Mouse (Mus musculus): ENCODE results near the gene Mylip. TPM values are rescaled to one million over a fixed set of nuclear protein-coding genes. Genes with fewer than 3 reads are reported as not detected.

Gene Mylip
- total and polyA plus RNA-seq, 3 experiments, result 0.13 TPM; not detected in 2

GRCm38 (mm10) chr13:45422251-45422650 lies 32.7 kb downstream of the Mylip start:
- in situ Hi-C loops (cut with MboI; ENCODE audit: low pct_ligation_motif_present, low pct_unique_long_range_greater_than_20kb, low sequenced_read_pairs), result no loop called here
- Histone ChIP-seq H3K27ac (ENCODE audit: insufficient read depth, low read depth) (no peak overlapping the region), H3K4me3 (replicated peaks in 1 of 3; ENCODE audit: low read depth in 2 of 3, low read length in 2 of 3, poor library complexity in 1 of 3) (no peak overlapping the region), H3K27me3 (replicated peaks) (peaks cover 3% of the 10 kb centered on the region), H3K4me1 (ENCODE audit: control insufficient read depth in 1 of 2, insufficient read depth in 2 of 2) (peaks cover 4 to 15% of the 10 kb centered on the region in 2 experiments), H3K4me2 (ENCODE audit: insufficient read depth, low read depth, poor library complexity, severe bottlenecking) (no peak overlapping the region), H3K9me3 (replicated peaks; ENCODE audit: low read length) (no peaks in the 10 kb centered on the region), H3K9ac (ENCODE audit: insufficient read depth, low read depth) (no peak overlapping the region), H3K36me3 (replicated peaks in 1 of 2; ENCODE audit: control insufficient read depth in 1 of 2, insufficient read depth in 1 of 2, low read length in 1 of 2) (no peaks in the 10 kb centered on the region), H3K79me2 (replicated peaks; ENCODE audit: control insufficient read depth, extremely low read depth, insufficient read depth, poor library complexity, severe bottlenecking) (no peaks in the 10 kb centered on the region)
- DNase-seq (ENCODE audit: extremely low read depth), result no peak
- TF ChIP-seq POLR2AphosphoS2 (IDR thresholded peaks at IDR 0.05; ENCODE audit: low read depth, low read length) (no peak), SIN3A (IDR thresholded peaks at IDR 0.05; ENCODE audit: low read length) (no peak), ZC3H11A (IDR thresholded peaks at IDR 0.05; ENCODE audit: low read depth, low read length) (no peak), MXI1 (IDR thresholded peaks at IDR 0.05; ENCODE audit: low read depth, low read length) (no peak), IRF4 (IDR thresholded peaks at IDR 0.05; ENCODE audit: low read depth, low read length) (no peak), MYC (IDR thresholded peaks at IDR 0.05; ENCODE audit: low read depth, low read length) (no peak), UBTF (IDR thresholded peaks at IDR 0.05; ENCODE audit: low read depth, low read length) (no peak), GABPA (IDR thresholded peaks at IDR 0.05; ENCODE audit: insufficient replicate concordance, low read depth, low read length) (no peak), CHD1 (IDR thresholded peaks at IDR 0.05; ENCODE audit: low read depth, low read length) (no peak), HCFC1 (IDR thresholded peaks at IDR 0.05; ENCODE audit: low read depth, low read length) (no peak), USF1 (IDR thresholded peaks at IDR 0.05; ENCODE audit: low read depth, low read length) (no peak), TCF12 (IDR thresholded peaks at IDR 0.05; ENCODE audit: low read depth, low read length) (no peak), CTCF (conservative IDR thresholded peaks at IDR 0.05 in 1 of 2, IDR thresholded peaks at IDR 0.05 in 1 of 2; ENCODE audit: low read depth in 2 of 2, low read length in 2 of 2) (no peak), MAZ (IDR thresholded peaks at IDR 0.05; ENCODE audit: low read depth, low read length) (no peak), SMC3 (IDR thresholded peaks at IDR 0.05; ENCODE audit: low read depth, low read length) (no peak), E2F4 (IDR thresholded peaks at IDR 0.05; ENCODE audit: insufficient replicate concordance, low read depth, low read length) (no peak), MAX (IDR thresholded peaks at IDR 0.05; ENCODE audit: low read length) (no peak)
- dilution Hi-C loops (cut with MboI; ENCODE audit: extremely low pct_ligation_motif_present, extremely low pct_unique_long_range_greater_than_20kb, low sequenced_read_pairs), result no loop called here

- in situ Hi-C loops (cut with MboI; ENCODE audit: low pct_ligation_motif_present, low pct_unique_long_range_greater_than_20kb, low sequenced_read_pairs), result no loop called here
- no peak for TF ChIP-seq RAD21 (IDR thresholded peaks at IDR 0.05; ENCODE audit: low read depth, low read length)
- TF ChIP-seq ZMIZ1 (IDR thresholded peaks at IDR 0.05; ENCODE audit: low read depth, low read length), result no peak
- TF ChIP-seq EP300 (IDR thresholded peaks at IDR 0.05; ENCODE audit: low read length), result no peak
- no peak for TF ChIP-seq MYC (IDR thresholded peaks at IDR 0.05; ENCODE audit: low read depth, low read length)
- no peak for TF ChIP-seq NRF1 (IDR thresholded peaks at IDR 0.05; ENCODE audit: low read depth, low read length)
- no peak for TF ChIP-seq UBTF (IDR thresholded peaks at IDR 0.05; ENCODE audit: low read depth, low read length)
- TF ChIP-seq JUN (IDR thresholded peaks at IDR 0.05; ENCODE audit: insufficient read depth, low read depth, low read length), result no peak
- no peak for TF ChIP-seq CTCF (conservative IDR thresholded peaks at IDR 0.05 in 1 of 2, IDR thresholded peaks at IDR 0.05 in 1 of 2; ENCODE audit: low read depth in 2 of 2, low read length in 2 of 2)
- TF ChIP-seq USF2 (conservative IDR thresholded peaks at IDR 0.05; ENCODE audit: low read depth, low read length), result no peak
- TF ChIP-seq MAFK (IDR thresholded peaks at IDR 0.05; ENCODE audit: insufficient replicate concordance, low read length), result no peak
- TF ChIP-seq GABPA (IDR thresholded peaks at IDR 0.05; ENCODE audit: insufficient replicate concordance, low read depth, low read length), result no peak
- TF ChIP-seq JUND (conservative IDR thresholded peaks at IDR 0.05; ENCODE audit: low read depth, low read length), result no peak
- TF ChIP-seq CHD2 (IDR thresholded peaks at IDR 0.05; ENCODE audit: low read length), result no peak
- H3K27ac ChIP-seq (ENCODE audit: insufficient read depth, low read depth), result no peak overlapping the region
- H3K4me1 ChIP-seq (ENCODE audit: control insufficient read depth in 1 of 2, insufficient read depth in 2 of 2), result peaks cover 4 to 15% of the 10 kb centered on the region in 2 experiments
- no peaks in the 10 kb centered on the region for H3K79me2 ChIP-seq (replicated peaks; ENCODE audit: control insufficient read depth, extremely low read depth, insufficient read depth, poor library complexity, severe bottlenecking)
- no peak for DNase-seq (ENCODE audit: extremely low read depth)
- no peak overlapping the region for H3K4me3 ChIP-seq (replicated peaks in 1 of 3; ENCODE audit: low read depth in 2 of 3, low read length in 2 of 3, poor library complexity in 1 of 3)
- dilution Hi-C loops (cut with MboI; ENCODE audit: extremely low pct_ligation_motif_present, extremely low pct_unique_long_range_greater_than_20kb, low sequenced_read_pairs), result no loop called here
- no peaks in the 10 kb centered on the region for H3K9me3 ChIP-seq (replicated peaks; ENCODE audit: low read length)
- peaks cover 3% of the 10 kb centered on the region for H3K27me3 ChIP-seq (replicated peaks)
- no peak overlapping the region for H3K4me2 ChIP-seq (ENCODE audit: insufficient read depth, low read depth, poor library complexity, severe bottlenecking)
- H3K9ac ChIP-seq (ENCODE audit: insufficient read depth, low read depth), result no peak overlapping the region
- no peaks in the 10 kb centered on the region for H3K36me3 ChIP-seq (replicated peaks in 1 of 2; ENCODE audit: control insufficient read depth in 1 of 2, insufficient read depth in 1 of 2, low read length in 1 of 2)
Measured at GRCm38 (mm10) chr13:45422709-45423108, 33.2 kb downstream of the Mylip start.

All from CH12.LX (cell line).